Mouse (Mus musculus) layer of hippocampus, postnatal 14 days (tissue): ENCODE measurements at regions not wholly inside any gene's neighbourhood (a gene's known extent, or its start where the extent isn't known, plus 50 kb on each side); places are given as distances from the start of the nearest gene placed in this dataset.
A peak's percentile ranks its signal among the peaks of the same experiment; 100 is the strongest.

Source experiments
- DNase-seq, 2 experiments: peaks; one replicate each; pipeline ENCODE4 v3.0.0; 2021 to 2022; ENCODE audit warnings: low spot score in 2 of 2, mixed read lengths in 1 of 2

DNA sequence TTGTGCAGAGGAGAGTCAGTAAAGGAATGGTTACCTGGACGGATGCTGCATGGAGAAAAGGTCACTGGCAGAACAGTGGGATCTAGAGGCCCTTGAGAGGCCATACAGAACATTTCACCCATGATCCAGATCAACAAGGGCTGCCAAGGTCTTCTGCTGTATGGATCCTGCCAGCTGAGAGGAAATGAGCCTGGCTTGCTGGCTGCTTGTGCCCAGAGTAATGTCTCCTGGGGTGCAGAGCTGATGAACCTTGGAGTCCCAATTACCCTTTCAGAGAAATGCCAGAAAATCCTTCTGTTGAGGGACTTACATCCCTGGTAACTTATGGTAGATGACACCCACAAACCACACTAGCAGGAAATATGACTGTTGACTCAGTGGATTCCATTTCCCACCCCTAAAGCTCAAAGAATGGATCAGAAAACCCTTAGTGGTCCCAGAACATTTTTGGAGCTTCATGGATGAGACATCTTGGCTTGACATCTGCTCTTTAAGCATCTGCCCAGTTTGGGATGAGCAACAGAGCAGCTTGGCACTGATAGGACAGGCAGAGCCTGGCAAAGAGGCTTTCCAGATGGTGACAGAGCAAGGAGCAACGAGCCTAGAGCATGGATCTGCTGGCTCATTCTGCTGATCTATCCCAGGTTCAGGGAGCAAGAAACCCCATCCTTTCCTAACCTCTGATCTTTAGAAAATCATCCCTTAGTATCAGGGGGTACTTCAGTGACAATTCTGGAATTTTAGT lies 416.6 kb downstream of the Adra2a start:
- peak; percentile 17 to 52 for DNase-seq

GRCm38 (mm10) chr19:54462480-54462879 lies 418.5 kb downstream of the Adra2a start:
- DNase-seq, result no peak

DNA sequence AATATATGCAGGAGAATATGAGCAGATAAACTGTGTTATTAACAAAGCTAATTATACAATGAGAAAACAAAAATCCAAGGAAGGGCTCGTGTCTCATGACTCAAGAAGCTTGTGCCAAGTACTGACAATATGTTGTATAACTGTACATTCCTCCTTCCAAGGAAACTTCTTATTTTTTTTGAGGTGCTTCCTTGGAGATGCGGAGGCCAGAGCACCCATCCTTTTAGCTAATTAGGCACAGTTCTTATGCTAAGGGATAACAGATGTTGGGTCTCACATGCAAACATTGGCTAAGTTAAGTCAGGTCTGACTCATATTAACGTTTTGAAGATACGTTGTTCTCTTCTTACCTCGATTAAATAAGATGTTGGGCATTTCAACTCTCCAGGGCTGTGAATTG lies 426.1 kb downstream of the Adra2a start:
- DNase-seq, result no peak

DNA sequence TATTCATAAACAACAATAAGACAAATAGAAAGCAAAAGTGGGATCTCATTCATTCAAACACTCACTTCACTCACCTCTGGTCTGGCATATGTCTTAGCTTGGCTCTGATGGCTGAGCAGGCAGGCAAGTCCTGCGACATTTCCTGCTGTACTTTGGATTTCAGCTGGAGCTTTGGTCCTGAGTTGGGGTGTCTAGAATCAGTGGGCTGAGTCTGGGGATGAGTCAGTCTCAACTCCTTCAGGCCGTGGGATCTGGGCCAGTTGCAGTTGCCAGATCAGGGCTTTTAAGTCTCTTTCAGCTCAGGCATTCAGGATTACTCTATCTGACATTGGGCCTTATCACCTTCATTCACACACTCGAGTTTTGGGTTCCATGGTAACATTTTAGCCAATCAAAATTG lies 454.1 kb downstream of the Adra2a start:
- DNase-seq, result no peak

DNA sequence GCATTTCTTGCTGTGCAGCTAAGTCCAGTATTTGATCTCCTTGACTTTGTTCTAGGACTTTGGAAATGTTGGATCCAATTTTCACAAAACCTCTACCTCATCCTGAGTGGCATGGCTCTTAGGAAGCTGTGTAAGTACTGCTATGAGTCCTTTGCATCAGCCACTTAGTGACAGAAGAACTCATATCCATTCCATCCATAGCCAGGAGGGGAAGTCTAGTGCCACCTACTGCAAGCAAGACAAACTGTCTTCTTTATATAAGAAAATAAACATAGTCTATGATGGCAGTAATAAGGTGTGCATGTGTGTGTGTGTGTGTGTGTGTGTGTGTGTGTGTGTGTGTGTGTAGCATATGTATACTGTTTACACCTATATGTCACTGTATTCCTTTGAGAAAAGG lies 489.9 kb downstream of the Adra2a start:
- DNase-seq, result peak in 1 of 2 experiments; percentile 4

- DNase-seq, result no peak
Measured at GRCm38 (mm10) chr19:54555351-54555750, 511.4 kb downstream of the Adra2a start.

DNA sequence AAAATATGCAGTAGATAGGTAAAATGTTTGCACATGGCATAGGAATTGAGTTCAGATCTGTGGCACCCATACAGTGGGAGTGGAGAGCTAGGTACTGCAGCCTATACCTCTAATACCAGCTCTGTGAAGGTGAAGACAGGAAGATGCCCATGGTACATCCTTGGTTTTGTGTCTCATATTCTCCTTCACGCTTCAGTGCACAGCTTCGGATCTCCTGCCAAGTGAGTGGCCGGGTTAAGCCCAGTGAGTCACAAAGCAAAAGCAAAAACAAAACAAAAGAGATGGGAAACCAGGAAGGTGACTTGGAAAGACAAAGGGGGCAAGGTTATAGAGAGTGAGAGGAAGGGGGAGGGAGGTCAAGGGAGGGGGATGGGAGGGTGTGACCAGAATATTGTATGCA lies 514.0 kb downstream of the Adra2a start:
- no peak for DNase-seq

- no peak for DNase-seq
Measured at GRCm38 (mm10) chr19:54583574-54583973, 539.6 kb downstream of the Adra2a start.

GRCm38 (mm10) chr19:54584687-54585237 lies 540.8 kb downstream of the Adra2a start:
- DNase-seq, result no peak

DNA sequence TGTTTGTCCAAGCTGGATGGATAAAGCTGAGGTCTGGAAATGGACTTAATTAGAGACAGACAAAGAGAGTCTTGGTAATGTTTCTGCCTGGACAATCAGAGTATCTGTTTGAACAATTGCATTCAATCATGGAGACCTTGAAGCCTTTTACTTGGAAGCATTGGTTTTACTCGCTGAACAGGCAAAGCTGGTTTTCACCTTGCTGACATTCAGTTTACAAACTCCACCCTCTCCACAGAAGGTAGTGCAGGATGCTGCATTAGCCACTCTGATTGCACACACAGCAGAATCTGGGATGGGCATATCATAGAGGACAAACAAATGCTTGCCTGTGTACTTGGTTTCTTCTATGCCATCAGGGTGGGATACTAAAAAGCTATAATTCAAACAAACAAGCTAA lies 541.4 kb downstream of the Adra2a start:
- no peak for DNase-seq

- DNase-seq, result no peak
Measured at GRCm38 (mm10) chr19:54603345-54603744, 523.7 kb downstream of the Gpam start.

GRCm38 (mm10) chr19:54605346-54605745 lies 521.7 kb downstream of the Gpam start:
- no peak for DNase-seq

- peak in 1 of 2 experiments; percentile 45 for DNase-seq
Measured at GRCm38 (mm10) chr19:54616924-54617323, 510.1 kb downstream of the Gpam start.
